Mouse (Mus musculus) ES-Bruce4 (cell line): ENCODE data around the gene Dyrk1b. TPM values are rescaled to one million over a fixed set of nuclear protein-coding genes. Genes with fewer than 3 reads are reported as not detected.

Experiments used
- H3K27ac ChIP-seq: 2 replicates; pipeline ENCODE4 v1.5.1; 2012; ENCODE audit warnings: low read length, inconsistent platforms; ENCODE audit not compliant: insufficient read depth
- H3K27me3 ChIP-seq: 2 replicates; pipeline ENCODE4 v1.6.1; 2012; ENCODE audit warnings: mild to moderate bottlenecking, low read length, inconsistent platforms; ENCODE audit not compliant: control insufficient read depth, poor library complexity, insufficient read depth, severe bottlenecking
- H3K36me3 ChIP-seq: 2 replicates; pipeline ENCODE4 v1.6.1; 2012; ENCODE audit warnings: inconsistent platforms, mild to moderate bottlenecking, low read length, moderate library complexity; ENCODE audit not compliant: control insufficient read depth, poor library complexity, insufficient read depth, severe bottlenecking
- H3K4me1 ChIP-seq: one replicate; pipeline ENCODE4 v1.8.1; 2011; ENCODE audit warnings: low read length; ENCODE audit not compliant: control insufficient read depth, insufficient read depth
- H3K4me3 ChIP-seq: 2 replicates; pipeline ENCODE4 v1.5.1; 2011; ENCODE audit warnings: low read depth, mild to moderate bottlenecking, low read length
- H3K9ac ChIP-seq: 2 replicates; pipeline ENCODE4 v1.6.1; 2012; ENCODE audit warnings: low read depth, mild to moderate bottlenecking, inconsistent platforms; ENCODE audit not compliant: poor library complexity, severe bottlenecking
- H3K9me3 ChIP-seq: replicated peaks from 2 replicates; pipeline ENCODE4 v1.6.1; 2012; ENCODE audit warnings: mild to moderate bottlenecking, low read length, inconsistent platforms; ENCODE audit not compliant: control insufficient read depth, poor library complexity, insufficient read depth, severe bottlenecking
- CTCF ChIP-seq: IDR thresholded peaks from one replicate; pipeline ENCODE4 v1.8.1; 2011; ENCODE audit warnings: low read depth, low read length
- EP300 ChIP-seq: IDR thresholded peaks from 2 replicates; pipeline ENCODE4 v1.6.1; 2011; ENCODE audit warnings: low read depth, low read length; ENCODE audit not compliant: insufficient read depth
- POLR2A ChIP-seq: IDR thresholded peaks from one replicate; pipeline ENCODE4 v1.8.1; 2011; ENCODE audit warnings: low read length; ENCODE audit not compliant: insufficient read depth
- polyA plus RNA-seq: library from polyadenylated mRNA; stranded (reverse); fragments of >200 nt; gene quantifications from 2 replicates; pipeline ENCODE4 v1.2.4, GENCODE M21; 2011; ENCODE audit warnings: low read depth; ENCODE audit not compliant: missing spikeins, insufficient read depth, insufficient read length

The Dyrk1b gene
- polyA plus RNA-seq, 1 experiment: 9.5 TPM

DNA sequence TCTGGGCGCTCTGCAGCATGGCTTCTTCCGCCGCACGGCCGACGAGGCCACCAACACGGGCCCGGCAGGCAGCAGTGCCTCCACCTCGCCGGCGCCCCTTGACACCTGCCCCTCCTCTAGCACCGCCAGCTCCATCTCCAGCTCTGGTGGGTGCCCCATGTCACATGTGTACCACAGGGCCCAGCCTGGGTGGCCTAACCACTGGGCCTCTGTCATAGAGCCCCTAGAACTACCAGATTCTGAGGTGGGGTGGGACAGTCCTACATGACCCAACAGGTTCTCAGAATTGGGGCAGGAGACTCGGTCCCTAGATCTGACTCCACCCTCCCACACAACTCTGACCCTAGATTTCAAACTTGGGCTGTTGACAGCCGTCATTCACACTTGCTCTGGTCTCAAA is 6.6 kb downstream of the Dyrk1b start:
- TF ChIP-seq EP300 (no peak), POLR2A (no peak), CTCF (no peak)
- Histone ChIP-seq H3K4me3 (peak overlapping the region; percentile 20), H3K27ac (no peak overlapping the region), H3K27me3 (no peaks in the 10 kb centered on the region), H3K9me3 (no peaks in the 10 kb centered on the region), H3K9ac (peak overlapping the region; percentile 65), H3K4me1 (no peaks in the 10 kb centered on the region), H3K36me3 (peaks cover 22% of the 10 kb centered on the region)

DNA sequence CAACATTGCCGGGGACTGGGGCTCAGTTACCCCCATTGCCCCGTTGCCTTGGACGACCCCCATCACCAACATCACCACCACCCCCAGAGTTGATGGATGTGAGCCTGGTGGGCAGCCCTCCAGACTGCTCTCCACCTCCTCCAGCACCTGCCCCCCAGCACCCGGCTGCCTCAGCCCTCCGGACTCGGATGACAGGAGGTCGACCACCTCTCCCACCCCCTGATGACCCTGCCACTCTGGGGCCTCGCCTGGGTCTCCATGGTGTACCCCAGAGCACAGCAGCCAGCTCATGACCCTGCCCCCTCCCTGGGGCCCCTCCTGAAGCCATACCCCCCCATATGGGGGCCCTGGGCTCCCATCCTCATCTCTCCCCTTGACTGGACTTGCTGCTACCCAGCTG is 7.4 kb downstream of the Dyrk1b start:
- H3K4me1 ChIP-seq: no peaks in the 10 kb centered on the region
- H3K27me3 ChIP-seq: no peaks in the 10 kb centered on the region
- H3K36me3 ChIP-seq: peaks cover 22% of the 10 kb centered on the region
- no peaks in the 10 kb centered on the region for H3K9me3 ChIP-seq
- no peak overlapping the region for H3K27ac ChIP-seq
- H3K4me3 ChIP-seq: no peak overlapping the region
- H3K9ac ChIP-seq: no peak overlapping the region
- TF ChIP-seq POLR2A (no peak), CTCF (no peak), EP300 (no peak)

DNA sequence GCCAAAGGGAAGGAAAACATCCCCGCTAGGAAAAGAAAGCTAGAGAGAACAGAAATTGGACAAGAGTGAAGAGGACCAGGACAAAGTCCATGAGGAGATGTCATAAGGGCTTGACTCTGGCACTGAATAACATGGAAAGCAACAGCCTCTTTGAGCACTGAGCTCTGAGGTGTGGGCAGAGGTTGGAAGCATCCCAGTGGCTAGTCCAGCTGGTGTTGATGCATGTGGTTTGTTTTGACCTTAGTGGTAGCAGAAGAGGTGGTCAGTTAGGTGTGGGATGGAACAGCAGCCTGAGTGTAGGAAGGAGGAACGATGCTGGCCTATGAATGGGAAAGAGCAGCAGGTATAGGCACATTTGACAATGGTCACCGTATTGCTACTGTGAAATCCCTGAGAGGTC is 12.2 kb downstream of the Dyrk1b start:
- Histone ChIP-seq H3K27me3 (no peaks in the 10 kb centered on the region), H3K9me3 (no peaks in the 10 kb centered on the region), H3K4me1 (no peaks in the 10 kb centered on the region), H3K4me3 (no peak overlapping the region), H3K27ac (no peak overlapping the region), H3K9ac (no peak overlapping the region), H3K36me3 (peaks cover 5% of the 10 kb centered on the region; the same call in 1 of the 2 replicates)
- TF ChIP-seq EP300: no peak
- no peak for TF ChIP-seq POLR2A
- TF ChIP-seq CTCF: no peak

DNA sequence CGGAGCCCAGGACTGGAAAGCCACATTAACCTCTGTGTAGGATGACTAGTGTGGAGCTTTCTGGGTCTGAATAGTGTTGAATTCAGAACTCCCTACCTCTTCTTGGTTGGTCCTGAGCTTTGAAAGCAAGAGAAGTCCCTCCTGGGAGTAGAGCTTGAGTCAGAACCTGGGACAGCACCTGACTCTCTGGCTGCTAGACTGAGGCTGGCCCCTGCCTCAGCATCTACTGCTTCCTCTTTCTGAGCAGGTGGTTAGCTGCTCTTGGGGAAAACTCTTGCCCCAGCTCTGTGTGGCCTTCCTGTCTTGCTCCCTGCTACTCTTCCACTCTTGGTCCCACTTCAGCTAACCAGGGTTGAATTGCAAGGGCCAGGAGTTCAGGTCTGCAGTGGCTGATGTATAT is 12.6 kb downstream of the Dyrk1b start:
- no peak overlapping the region for H3K27ac ChIP-seq
- TF ChIP-seq EP300 (no peak), POLR2A (no peak), CTCF (no peak)
- H3K9ac ChIP-seq: no peak overlapping the region
- peaks cover 5% of the 10 kb centered on the region; the same call in 1 of the 2 replicates for H3K36me3 ChIP-seq
- H3K4me3 ChIP-seq: no peak overlapping the region
- no peaks in the 10 kb centered on the region for H3K4me1 ChIP-seq
- H3K27me3 ChIP-seq: no peaks in the 10 kb centered on the region
- no peaks in the 10 kb centered on the region for H3K9me3 ChIP-seq

DNA sequence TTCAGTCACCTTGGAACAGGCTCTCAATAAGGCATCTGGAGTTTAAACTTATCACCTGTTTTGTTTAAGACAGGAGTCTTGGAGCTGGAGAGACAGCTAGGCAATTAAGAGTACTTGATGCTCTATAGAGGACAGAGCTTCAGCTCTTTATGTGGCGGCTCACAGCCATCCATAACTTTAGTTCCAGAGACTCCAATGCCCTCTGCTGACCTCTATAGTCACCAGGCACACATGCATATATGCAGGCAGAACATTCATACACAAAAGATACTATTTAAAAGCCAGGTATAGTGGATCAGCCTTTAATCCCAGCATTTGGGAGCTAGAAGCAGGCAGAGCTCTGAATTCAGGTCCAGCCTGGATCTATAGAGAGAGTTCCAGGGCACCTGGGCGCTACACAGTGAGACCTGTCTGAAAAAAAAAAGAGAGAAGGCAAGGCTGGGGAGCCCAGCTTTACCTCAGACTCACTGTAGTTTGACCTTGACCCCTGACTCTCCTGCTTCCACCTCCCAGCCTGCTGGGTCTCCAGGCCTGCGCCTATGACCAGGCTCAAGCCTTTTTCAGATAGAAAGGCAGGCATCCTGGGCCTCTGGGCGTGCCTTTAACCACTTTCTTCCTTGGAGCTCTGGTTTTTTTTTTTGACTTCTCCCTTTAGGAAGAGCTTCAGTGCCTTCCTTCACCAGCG is 16.3 kb downstream of the Dyrk1b start:
- Histone ChIP-seq H3K27ac (no peak overlapping the region), H3K9me3 (no peaks in the 10 kb centered on the region), H3K36me3 (no peaks in the 10 kb centered on the region), H3K9ac (no peak overlapping the region), H3K4me3 (no peak overlapping the region), H3K27me3 (no peaks in the 10 kb centered on the region), H3K4me1 (no peaks in the 10 kb centered on the region)
- TF ChIP-seq EP300 (no peak), POLR2A (no peak)

DNA sequence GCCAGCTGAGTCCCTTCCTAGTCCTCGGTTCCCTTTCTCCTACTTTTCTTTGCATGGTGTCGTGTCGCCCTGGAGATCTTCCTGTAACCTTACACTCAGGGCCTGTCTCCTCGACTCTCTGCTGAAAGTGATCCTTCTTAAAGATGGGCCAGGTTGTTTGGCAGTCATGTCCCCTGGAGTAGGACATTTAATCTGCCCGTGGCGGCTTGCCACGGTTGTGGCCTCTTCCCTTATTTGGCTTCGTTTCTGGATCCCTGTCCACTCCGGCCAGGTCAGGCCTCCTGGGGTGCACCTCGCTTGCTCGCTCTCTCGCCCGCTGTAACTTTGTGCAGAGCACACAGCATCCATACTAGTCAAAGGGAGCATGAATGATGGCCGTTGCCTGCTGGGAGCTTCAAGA is 17.3 kb downstream of the Dyrk1b start:
- Histone ChIP-seq H3K4me1 (no peaks in the 10 kb centered on the region), H3K9me3 (no peaks in the 10 kb centered on the region), H3K27ac (no peak overlapping the region), H3K36me3 (no peaks in the 10 kb centered on the region), H3K27me3 (no peaks in the 10 kb centered on the region), H3K4me3 (no peak overlapping the region), H3K9ac (no peak overlapping the region)
- TF ChIP-seq EP300 (no peak), CTCF (no peak), POLR2A (no peak)
